Mouse (Mus musculus) lung, postnatal 0 days (tissue): ENCODE results near the gene Nlgn2. TPM values are rescaled to one million over a fixed set of nuclear protein-coding genes. Genes with fewer than 3 reads are reported as not detected.

Source experiments
- ATAC-seq: fragments of 200-750 bp; cut with Nextera tagmentation; 2 replicates; pipeline ENCODE4 v1.8.0; 2017; ENCODE audit warnings: moderate library complexity
- DNase-seq: peaks from one replicate; pipeline ENCODE4 v3.0.0-alpha.2; 2016; ENCODE audit warnings: low spot score
- H3K27ac ChIP-seq: fragments of 300-500 bp; sonication (generic); 2 replicates; pipeline ENCODE4 v1.5.1; 2014; ENCODE audit warnings: antibody characterized with exemption, mild to moderate bottlenecking, low read length, mixed read lengths
- H3K27me3 ChIP-seq: fragments of 300-500 bp; sonication (generic); replicated peaks from 2 replicates; pipeline ENCODE4 v1.6.1; 2014; ENCODE audit warnings: low read length, mixed read lengths; ENCODE audit not compliant: insufficient read depth
- H3K36me3 ChIP-seq: fragments of 300-500 bp; sonication (generic); 2 replicates; pipeline ENCODE4 v1.6.1; 2014; ENCODE audit warnings: low read length, mixed read lengths; ENCODE audit not compliant: insufficient read depth
- H3K4me1 ChIP-seq: fragments of 300-500 bp; sonication (generic); 2 replicates; pipeline ENCODE4 v1.6.1; 2014; ENCODE audit warnings: antibody characterized with exemption, low read depth, low read length, mixed read lengths; ENCODE audit not compliant: insufficient read depth
- H3K4me2 ChIP-seq: fragments of 300-500 bp; sonication (generic); replicated peaks from 2 replicates; pipeline ENCODE4 v1.6.1; 2014; ENCODE audit warnings: low read depth, mild to moderate bottlenecking, low read length, moderate library complexity, mixed read lengths
- H3K4me3 ChIP-seq: fragments of 300-500 bp; sonication (generic); 2 replicates; pipeline ENCODE4 v1.5.1; 2014; ENCODE audit warnings: low read depth, low read length
- H3K9ac ChIP-seq: fragments of 300-500 bp; sonication (generic); replicated peaks from 2 replicates; pipeline ENCODE4 v1.6.1; 2014; ENCODE audit warnings: low read depth, mild to moderate bottlenecking
- H3K9me3 ChIP-seq: fragments of 300-500 bp; sonication (generic); 2 replicates; pipeline ENCODE4 v1.6.1; 2016; ENCODE audit warnings: low read length, mixed read lengths
- CTCF ChIP-seq: IDR thresholded peaks from 2 replicates; pipeline ENCODE4 v1.5.1; 2016; ENCODE audit warnings: antibody characterized with exemption, mild to moderate bottlenecking
- EP300 ChIP-seq: IDR thresholded peaks from 2 replicates; pipeline ENCODE4 v1.6.1; 2016; ENCODE audit warnings: antibody characterized with exemption, mild to moderate bottlenecking, control low read depth
- WGBS: fragments of 180-500 bp; shearing (Covaris S2); extraction: QIAGEN DNeasy Blood & Tissue Kit; methylation state at CpG from one replicate; pipeline ENCODE4 v1.1.7; 2014; 5-methylcytosine and 5-hydroxymethylcytosine counted together
- polyA plus RNA-seq: library from polyadenylated mRNA; unstranded; fragments of >200 nt; fragmentation: Nextera tagmentation; extraction: Ambion mirVana; gene quantifications from 2 replicates; pipeline ENCODE4 v1.2.1, GENCODE M21; 2015

The Nlgn2 gene
- polyA plus RNA-seq, 1 experiment from 2014 or later, result 2.9 TPM

- H3K9ac ChIP-seq, result peak overlapping the region; percentile 21
- no peaks in the 10 kb centered on the region for H3K9me3 ChIP-seq
- peaks cover 35% of the 10 kb centered on the region; the same call in 1 of the 2 replicates for H3K4me1 ChIP-seq
- TF ChIP-seq CTCF (no peak), EP300 (no peak)
- H3K27me3 ChIP-seq, result 0 out of 2 replicates have a peak, but pooled peaks cover 6% of the 10 kb centered on the region
- H3K27ac ChIP-seq, result no peak overlapping the region
- peak overlapping the region; percentile 86 for H3K4me2 ChIP-seq
- peak overlapping the region; percentile 53 for H3K4me3 ChIP-seq
- no peaks in the 10 kb centered on the region for H3K36me3 ChIP-seq
- ATAC-seq (peak; percentile 64), DNase-seq (peak; percentile 89)
- 3% methylated on average over 29 of the region's 33 CpGs for WGBS
These were observed 34.9 kb downstream of the Nlgn2 start for GRCm38 (mm10) chr11:69802648-69803105.

- Histone ChIP-seq H3K27me3 (0 out of 2 replicates have a peak, but pooled peaks cover 6% of the 10 kb centered on the region), H3K4me3 (peak within 1 kb of the TSS; percentile 53), H3K4me1 (peaks cover 35% of the 10 kb centered on the region; the same call in 1 of the 2 replicates), H3K36me3 (no peaks in the 10 kb centered on the region), H3K27ac (no peak within 1 kb of the TSS), H3K4me2 (peak within 1 kb of the TSS; percentile 86), H3K9me3 (no peaks in the 10 kb centered on the region), H3K9ac (peak within 1 kb of the TSS; percentile 32)
- 1% methylated on average over 24 of the region's 33 CpGs for WGBS
- DNase-seq (peak; percentile 8), ATAC-seq (no peak)
- TF ChIP-seq CTCF (no peak), EP300 (no peak)
These were observed 36.1 kb downstream of the Nlgn2 start, which contains the start of gene Fgf11 for GRCm38 (mm10) chr11:69801379-69801977. TSS of gene Fgf11 (minus strand) at chr11:69801857.

- WGBS, result 1% methylated on average over 36 of the region's 36 CpGs
- DNase-seq (peak; percentile 79), ATAC-seq (peak; percentile 14)
- H3K27ac ChIP-seq, result no peak overlapping the region
- H3K9me3 ChIP-seq, result no peaks in the 10 kb centered on the region
- peak overlapping the region; percentile 53 for H3K4me3 ChIP-seq
- H3K9ac ChIP-seq, result peak overlapping the region; percentile 32; the same call in 1 of the 2 replicates
- H3K36me3 ChIP-seq, result no peaks in the 10 kb centered on the region
- peaks cover 38% of the 10 kb centered on the region; the same call in 1 of the 2 replicates for H3K4me1 ChIP-seq
- TF ChIP-seq CTCF (no peak), EP300 (no peak)
- peak overlapping the region; percentile 86 for H3K4me2 ChIP-seq
- 0 out of 2 replicates have a peak, but pooled peaks cover 6% of the 10 kb centered on the region for H3K27me3 ChIP-seq
These were observed 37.0 kb downstream of the Nlgn2 start for GRCm38 (mm10) chr11:69800392-69801197.

GRCm38 (mm10) chr11:69800138-69800391 is 37.5 kb downstream of the Nlgn2 start:
- H3K27me3 ChIP-seq, result 0 out of 2 replicates have a peak, but pooled peaks cover 6% of the 10 kb centered on the region
- ATAC-seq (no peak), DNase-seq (peak; percentile 37)
- no peak for TF ChIP-seq EP300
- TF ChIP-seq CTCF, result no peak
- no peaks in the 10 kb centered on the region for H3K9me3 ChIP-seq
- H3K9ac ChIP-seq, result no peak overlapping the region
- peaks cover 40% of the 10 kb centered on the region; the same call in 1 of the 2 replicates for H3K4me1 ChIP-seq
- no peaks in the 10 kb centered on the region for H3K36me3 ChIP-seq
- 1% methylated on average over 11 of the region's 11 CpGs for WGBS
- no peak overlapping the region for H3K4me3 ChIP-seq
- 0 out of 2 replicates have a peak overlapping the region, but pooled peaks have one; percentile 86 for H3K4me2 ChIP-seq
- no peak overlapping the region for H3K27ac ChIP-seq

GRCm38 (mm10) chr11:69799394-69800137 is 38.0 kb downstream of the Nlgn2 start:
- Histone ChIP-seq H3K27ac (no peak overlapping the region), H3K36me3 (no peaks in the 10 kb centered on the region), H3K4me2 (0 out of 2 replicates have a peak overlapping the region, but pooled peaks have one; percentile 86), H3K4me1 (peaks cover 41% of the 10 kb centered on the region; the same call in 1 of the 2 replicates), H3K9me3 (no peaks in the 10 kb centered on the region), H3K4me3 (no peak overlapping the region), H3K9ac (no peak overlapping the region), H3K27me3 (0 out of 2 replicates have a peak, but pooled peaks cover 6% of the 10 kb centered on the region)
- DNase-seq, result peak; percentile 22
- ATAC-seq, result no peak
- WGBS, result 25% methylated on average over 11 of the region's 12 CpGs
- TF ChIP-seq EP300 (no peak), CTCF (no peak)
